In genomic region chr3:85053526-85053925, GRCm38 (mm10) we compare ENCODE assay signal across 20 mouse cellular contexts.
"Had no signal": no experiment of that assay in that cellular context is flagged by ENCODE, and none has a peak within 500 bp of the region (broad histone marks: within the 10 kb centered on the region; RNA-seq: fewer than 3 reads in every experiment).

No protein-coding gene starts in this region.

- H3K27me3 ChIP-seq: kidney, embryonic 15.5 days; limb, embryonic 13.5 days; liver, embryonic 12.5 days; liver, embryonic 15.5 days; lung, embryonic 15.5 days; midbrain, embryonic 13.5 days had no signal

- H3K9me3 ChIP-seq: kidney, embryonic 15.5 days; limb, embryonic 13.5 days; liver, embryonic 12.5 days; liver, embryonic 15.5 days; lung, embryonic 15.5 days; midbrain, embryonic 10.5 days; midbrain, embryonic 13.5 days had no signal

- H3K4me1 ChIP-seq: kidney, embryonic 15.5 days; limb, embryonic 13.5 days; liver, embryonic 12.5 days; liver, embryonic 15.5 days; lung, embryonic 15.5 days; megakaryocyte, embryonic 14.5 days had no signal

- H3K27ac ChIP-seq: kidney, embryonic 15.5 days; left cerebral cortex, adult 2 months; limb, embryonic 13.5 days; liver, embryonic 12.5 days; liver, embryonic 15.5 days; lung, embryonic 15.5 days; midbrain, embryonic 10.5 days; midbrain, embryonic 13.5 days had no signal

- H3K4me3 ChIP-seq: kidney, embryonic 15.5 days; left cerebral cortex, adult 2 months; limb, embryonic 13.5 days; liver, embryonic 12.5 days; liver, embryonic 15.5 days; lung, embryonic 15.5 days; megakaryocyte, embryonic 14.5 days; midbrain, embryonic 10.5 days; midbrain, embryonic 13.5 days; myocyte had no signal

- H3K36me3 ChIP-seq: kidney, embryonic 15.5 days; limb, embryonic 13.5 days; liver, embryonic 12.5 days; liver, embryonic 15.5 days; lung, embryonic 15.5 days; midbrain, embryonic 10.5 days; midbrain, embryonic 13.5 days had no signal

- DNase-seq: kidney, postnatal 10 days; kidney, postnatal 36 days; layer of hippocampus, postnatal 36 days; left cerebral cortex, postnatal 4 days; liver; lung, adult 18-20 months; lung, postnatal 10 days; lung, postnatal 36 days; thymus, adult 18-20 months; thymus, postnatal 36 days had no signal
